Mouse (Mus musculus): ENCODE results near the gene Ghdc. TPM values are rescaled to one million over a fixed set of nuclear protein-coding genes. Genes with fewer than 3 reads are reported as not detected.

Gene Ghdc
- polyA plus RNA-seq, 1 experiment from 2014 or later, result 4.7 TPM

GRCm38 (mm10) chr11:100721776-100722492, 48.8 kb downstream of the Ghdc start:
- Histone ChIP-seq H3K27ac (peak overlapping the region; percentile 23), H3K4me2 (replicated peaks) (no peak overlapping the region), H3K4me3 (replicated peaks) (no peak overlapping the region), H3K27me3 (replicated peaks) (no peaks in the 10 kb centered on the region), H3K4me1 (replicated peaks) (peaks cover 32% of the 10 kb centered on the region), H3K9ac (no peak overlapping the region), H3K36me3 (0 out of 2 replicates have a peak, but pooled peaks cover 11% of the 10 kb centered on the region), H3K9me3 (no peaks in the 10 kb centered on the region)
- 56% methylated on average over 8 of the region's 8 CpGs for WGBS
- 0 out of 2 replicates have a peak, but pooled peaks have one; percentile 15 for ATAC-seq

GRCm38 (mm10) chr11:100721254-100721653, 49.5 kb downstream of the Ghdc start:
- Histone ChIP-seq H3K9ac (no peak overlapping the region), H3K4me2 (replicated peaks) (no peak overlapping the region), H3K27me3 (replicated peaks) (no peaks in the 10 kb centered on the region), H3K27ac (peak overlapping the region; percentile 18), H3K36me3 (0 out of 2 replicates have a peak, but pooled peaks cover 15% of the 10 kb centered on the region), H3K4me1 (replicated peaks) (peaks cover 32% of the 10 kb centered on the region), H3K4me3 (replicated peaks) (no peak overlapping the region), H3K9me3 (no peaks in the 10 kb centered on the region)
- no peak for ATAC-seq
- 63% methylated on average over 4 of the region's 4 CpGs for WGBS

- Histone ChIP-seq H3K4me3 (replicated peaks) (no peak overlapping the region), H3K27ac (no peak overlapping the region), H3K36me3 (peaks cover 22% of the 10 kb centered on the region), H3K4me2 (replicated peaks) (no peak overlapping the region), H3K27me3 (replicated peaks) (no peaks in the 10 kb centered on the region), H3K9ac (no peak overlapping the region), H3K9me3 (no peaks in the 10 kb centered on the region), H3K4me1 (replicated peaks) (peaks cover 31% of the 10 kb centered on the region)
- no peak for ATAC-seq
- WGBS, result 74% methylated on average over 5 of the region's 5 CpGs
Observed at GRCm38 (mm10) chr11:100720345-100720744, 50.4 kb downstream of the Ghdc start.

GRCm38 (mm10) chr11:100719893-100720292, 50.9 kb downstream of the Ghdc start:
- WGBS, result 88% methylated on average over 11 of the region's 11 CpGs
- Histone ChIP-seq H3K4me2 (replicated peaks) (no peak overlapping the region), H3K27ac (no peak overlapping the region)

GRCm38 (mm10) chr11:100719312-100719711, 51.4 kb downstream of the Ghdc start:
- ATAC-seq, result no peak
- 73% methylated on average over 3 of the region's 3 CpGs for WGBS
- H3K27ac ChIP-seq, result no peak overlapping the region
- no peak overlapping the region for H3K9ac ChIP-seq
- H3K27me3 ChIP-seq (replicated peaks), result no peaks in the 10 kb centered on the region
- peaks cover 20% of the 10 kb centered on the region for H3K4me1 ChIP-seq (replicated peaks)
- H3K4me2 ChIP-seq (replicated peaks), result no peak overlapping the region
- H3K4me3 ChIP-seq (replicated peaks), result no peak overlapping the region
- no peaks in the 10 kb centered on the region for H3K9me3 ChIP-seq
- peaks cover 23% of the 10 kb centered on the region for H3K36me3 ChIP-seq

More at GRCm38 (mm10) chr11:100719893-100720292, 50.9 kb downstream of the Ghdc start:
- no peak for ATAC-seq
- H3K4me3 ChIP-seq (replicated peaks), result no peak overlapping the region
- H3K9me3 ChIP-seq, result no peaks in the 10 kb centered on the region
- no peak overlapping the region for H3K9ac ChIP-seq
- peaks cover 23% of the 10 kb centered on the region for H3K36me3 ChIP-seq
- no peaks in the 10 kb centered on the region for H3K27me3 ChIP-seq (replicated peaks)
- H3K4me1 ChIP-seq (replicated peaks), result peaks cover 26% of the 10 kb centered on the region

- Histone ChIP-seq H3K4me2 (replicated peaks) (no peak overlapping the region), H3K9me3 (no peaks in the 10 kb centered on the region), H3K4me3 (replicated peaks) (no peak overlapping the region), H3K27me3 (replicated peaks) (no peaks in the 10 kb centered on the region), H3K9ac (no peak overlapping the region), H3K27ac (no peak overlapping the region), H3K4me1 (replicated peaks) (peaks cover 20% of the 10 kb centered on the region), H3K36me3 (peaks cover 23% of the 10 kb centered on the region)
- 88% methylated on average over 4 of the region's 4 CpGs for WGBS
- no peak for ATAC-seq
Observed at GRCm38 (mm10) chr11:100718866-100719265, 51.9 kb downstream of the Ghdc start.

- H3K27ac ChIP-seq, result no peak overlapping the region
- no peak overlapping the region for H3K4me3 ChIP-seq (replicated peaks)
- H3K4me2 ChIP-seq (replicated peaks), result no peak overlapping the region
- no peaks in the 10 kb centered on the region for H3K27me3 ChIP-seq (replicated peaks)
- H3K4me1 ChIP-seq (replicated peaks), result peaks cover 24% of the 10 kb centered on the region
- no peak for ATAC-seq
- H3K9me3 ChIP-seq, result no peaks in the 10 kb centered on the region
- H3K9ac ChIP-seq, result no peak overlapping the region
- peaks cover 23% of the 10 kb centered on the region for H3K36me3 ChIP-seq
- 97% methylated on average over 6 of the region's 7 CpGs for WGBS
Observed at GRCm38 (mm10) chr11:100718462-100718861, 52.3 kb downstream of the Ghdc start.

GRCm38 (mm10) chr11:100716649-100717048, 54.1 kb downstream of the Ghdc start:
- peaks cover 23% of the 10 kb centered on the region for H3K36me3 ChIP-seq
- WGBS, result 81% methylated on average over 3 of the region's 3 CpGs
- H3K4me2 ChIP-seq (replicated peaks), result no peak overlapping the region
- no peak for ATAC-seq
- no peaks in the 10 kb centered on the region for H3K27me3 ChIP-seq (replicated peaks)
- H3K9me3 ChIP-seq, result no peaks in the 10 kb centered on the region
- H3K4me3 ChIP-seq (replicated peaks), result no peak overlapping the region
- H3K4me1 ChIP-seq (replicated peaks), result peaks cover 22% of the 10 kb centered on the region
- H3K27ac ChIP-seq, result no peak overlapping the region
- no peak overlapping the region for H3K9ac ChIP-seq

Other genes starting within 250 kb of the Ghdc start
- 146 and 153 TPM in 2 replicates for gene Acly, start 243.0 kb downstream of the Ghdc start, polyA plus RNA-seq (2015; fragmentation: Nextera tagmentation; extraction: Ambion mirVana)
- gene Ttc25, start 225.3 kb downstream of the Ghdc start, polyA plus RNA-seq (2015; fragmentation: Nextera tagmentation; extraction: Ambion mirVana), result 0.19 and 0.20 TPM in 2 replicates
- 32.1 and 34.4 TPM in 2 replicates for gene Cnp, start 196.1 kb downstream of the Ghdc start, polyA plus RNA-seq (2015; fragmentation: Nextera tagmentation; extraction: Ambion mirVana)
- 57.6 and 65.0 TPM in 2 replicates for gene Nkiras2, start 151.7 kb downstream of the Ghdc start, polyA plus RNA-seq (2015; fragmentation: Nextera tagmentation; extraction: Ambion mirVana)
- 188 TPM in 2 replicates for gene Dnajc7, start 150.8 kb downstream of the Ghdc start, polyA plus RNA-seq (2015; fragmentation: Nextera tagmentation; extraction: Ambion mirVana)
- 0.11 TPM in 2 replicates for gene Zfp385c, start 78.5 kb downstream of the Ghdc start, polyA plus RNA-seq (2015; fragmentation: Nextera tagmentation; extraction: Ambion mirVana)
- 2.7 and 3.2 TPM in 2 replicates for gene Dhx58, start 66.7 kb downstream of the Ghdc start, polyA plus RNA-seq (2015; fragmentation: Nextera tagmentation; extraction: Ambion mirVana)
- gene Kat2a, start 58.5 kb downstream of the Ghdc start, polyA plus RNA-seq (2015; fragmentation: Nextera tagmentation; extraction: Ambion mirVana), result 48.2 and 51.9 TPM in 2 replicates
- 0.40 and 0.54 TPM in 2 replicates for gene Hspb9, start 57.1 kb downstream of the Ghdc start, polyA plus RNA-seq (2015; fragmentation: Nextera tagmentation; extraction: Ambion mirVana)
- gene Rab5c, start 32.7 kb downstream of the Ghdc start, polyA plus RNA-seq (2015; fragmentation: Nextera tagmentation; extraction: Ambion mirVana), result 26.1 and 26.3 TPM in 2 replicates
- 0.18 and 0.19 TPM in 2 replicates for gene Kcnh4, start 11.0 kb downstream of the Ghdc start, polyA plus RNA-seq (2015; fragmentation: Nextera tagmentation; extraction: Ambion mirVana)
- not detected in 2 replicates for gene Hcrt, start 8.0 kb downstream of the Ghdc start, polyA plus RNA-seq (2015; fragmentation: Nextera tagmentation; extraction: Ambion mirVana)
- gene Stat5b, start 79.8 kb upstream of the Ghdc start, polyA plus RNA-seq (2015; fragmentation: Nextera tagmentation; extraction: Ambion mirVana), result 24.2 and 26.8 TPM in 2 replicates
- 5.5 and 6.0 TPM in 2 replicates for gene Stat5a, start 88.4 kb upstream of the Ghdc start, polyA plus RNA-seq (2015; fragmentation: Nextera tagmentation; extraction: Ambion mirVana)
- gene Stat3, start 168.6 kb upstream of the Ghdc start, polyA plus RNA-seq (2015; fragmentation: Nextera tagmentation; extraction: Ambion mirVana), result 45.8 and 48.9 TPM in 2 replicates
- 223 and 237 TPM in 2 replicates for gene Cavin1, start 199.9 kb upstream of the Ghdc start, polyA plus RNA-seq (2015; fragmentation: Nextera tagmentation; extraction: Ambion mirVana)
- 35.4 and 36.2 TPM in 2 replicates for gene Atp6v0a1, start 238.5 kb upstream of the Ghdc start, polyA plus RNA-seq (2015; fragmentation: Nextera tagmentation; extraction: Ambion mirVana)